Mouse (Mus musculus) c-Kit-negative CD71-positive TER-119-positive erythroid progenitor cells, embryonic 14.5 days (primary cell): ENCODE measurements at regions not wholly inside any gene's neighbourhood (a gene's known extent, or its start where the extent isn't known, plus 50 kb on each side); places are given as distances from the start of the nearest gene placed in this dataset.
A peak's percentile ranks its signal among the peaks of the same experiment; 100 is the strongest.

Source experiments
- DNase-seq: peaks from one replicate; pipeline ENCODE4 v3.0.0-alpha.2; 2013; ENCODE audit warnings: low read depth, low spot score

DNA sequence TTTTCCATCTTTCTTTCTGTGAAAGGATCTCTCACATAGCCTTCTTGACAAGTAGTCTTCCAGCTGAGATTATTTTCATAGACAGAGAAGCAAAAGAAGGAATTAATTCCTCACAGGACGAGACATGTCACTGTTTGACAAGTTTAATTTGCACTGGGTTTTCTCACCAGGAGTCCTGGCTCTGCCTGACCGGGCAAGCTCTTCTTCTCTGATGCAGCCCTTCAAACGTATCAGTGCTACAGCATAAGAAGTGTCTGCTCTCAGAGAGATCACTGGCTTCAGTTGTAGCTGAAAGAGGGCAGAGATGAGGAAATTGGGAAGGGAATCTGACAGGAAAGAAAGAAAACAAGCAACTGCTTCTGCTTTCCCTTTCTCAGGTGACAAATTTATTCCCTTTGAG, 201.8 kb upstream of the Slc39a10 start:
- no peak for DNase-seq

GRCm38 (mm10) chr1:47093289-47093947, 200.8 kb upstream of the Slc39a10 start:
- no peak for DNase-seq

DNA sequence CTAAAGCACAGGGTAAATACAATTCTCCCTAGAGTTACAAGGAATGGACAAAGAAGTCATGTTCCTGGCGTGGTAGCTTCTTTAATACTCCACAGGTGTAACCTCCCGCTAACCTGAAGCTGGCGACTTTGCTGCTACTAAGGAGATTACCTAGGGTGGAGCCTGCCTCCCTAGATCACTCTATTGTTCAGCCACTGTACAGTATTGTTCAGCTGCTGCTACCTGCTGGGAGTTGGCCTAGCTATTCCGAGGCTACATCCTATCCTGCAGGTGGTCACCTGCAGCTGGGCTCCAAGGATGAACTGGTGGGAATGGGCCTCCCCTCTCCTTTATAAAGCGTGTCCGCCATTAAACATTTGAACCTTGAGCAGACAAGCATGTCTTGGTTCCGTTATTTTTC, 183.8 kb upstream of the Slc39a10 start:
- DNase-seq, result no peak

- DNase-seq, result no peak
These were observed 165.5 kb upstream of the Slc39a10 start for GRCm38 (mm10) chr1:47058149-47058548.

- no peak for DNase-seq
These were observed 164.7 kb upstream of the Slc39a10 start for GRCm38 (mm10) chr1:47057344-47057743.

DNA sequence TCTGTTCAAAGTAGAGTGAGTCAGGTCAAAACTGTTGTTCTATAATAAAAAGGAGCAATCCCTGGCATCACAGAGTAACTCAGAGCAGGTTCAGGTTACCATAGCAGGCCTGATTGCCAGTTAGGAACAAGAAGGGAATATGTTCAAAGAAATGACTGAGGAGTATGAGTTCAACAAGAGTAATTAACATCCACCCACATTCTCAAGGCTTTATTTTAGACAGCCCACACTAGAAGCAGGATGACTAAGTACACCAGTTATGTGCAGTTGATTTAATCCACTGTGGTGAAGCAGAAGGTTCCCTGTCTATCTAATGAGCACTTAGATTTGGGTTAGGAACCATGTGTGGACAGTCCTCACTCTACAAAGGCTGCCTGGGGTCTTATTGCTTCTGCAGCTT, 158.5 kb upstream of the Slc39a10 start:
- no peak for DNase-seq

- DNase-seq, result no peak
These were observed 157.8 kb upstream of the Slc39a10 start for GRCm38 (mm10) chr1:47050492-47050891.

GRCm38 (mm10) chr1:47037576-47037975, 144.9 kb upstream of the Slc39a10 start:
- no peak for DNase-seq

DNA sequence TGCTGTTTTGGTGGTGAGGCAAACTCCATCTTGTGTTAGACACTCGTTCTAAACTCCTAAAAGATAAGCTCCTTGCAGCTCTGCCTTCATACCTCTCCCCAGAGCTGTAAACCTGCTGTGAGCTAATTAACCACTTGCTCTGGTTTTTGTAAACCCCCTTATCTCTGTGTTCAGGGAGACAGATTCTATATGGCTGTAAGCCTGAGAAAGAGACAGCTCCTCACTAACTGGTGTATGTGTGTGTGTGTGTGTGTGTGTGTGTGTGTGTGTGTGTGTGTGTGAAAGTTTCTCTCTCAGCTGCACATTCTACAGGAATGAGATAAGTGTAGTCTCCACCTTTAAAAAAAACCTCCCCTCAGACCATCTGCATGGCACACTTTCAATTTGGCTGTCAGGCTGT, 126.7 kb upstream of the Slc39a10 start:
- DNase-seq, result no peak

DNA sequence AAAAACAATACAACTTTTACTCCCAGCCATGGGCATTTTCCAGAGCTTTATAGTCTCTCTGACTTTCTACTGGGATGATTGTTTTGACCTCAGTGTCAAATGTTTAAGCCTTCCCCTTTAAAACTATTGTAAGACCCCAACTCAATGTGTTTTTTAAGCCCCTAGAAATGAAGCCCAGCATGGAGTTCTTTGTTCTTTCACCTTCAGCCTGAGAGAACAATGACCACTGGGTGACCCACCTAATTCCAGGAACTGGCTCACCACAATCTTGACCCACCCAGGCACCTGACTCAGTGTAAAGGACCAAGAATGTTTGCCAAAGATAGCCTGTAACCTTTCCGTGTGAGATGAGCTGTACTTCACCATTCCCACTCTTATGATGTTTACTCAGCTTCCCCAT, 121.9 kb upstream of the Slc39a10 start:
- no peak for DNase-seq

GRCm38 (mm10) chr1:47003746-47004145, 111.1 kb upstream of the Slc39a10 start:
- no peak for DNase-seq

DNA sequence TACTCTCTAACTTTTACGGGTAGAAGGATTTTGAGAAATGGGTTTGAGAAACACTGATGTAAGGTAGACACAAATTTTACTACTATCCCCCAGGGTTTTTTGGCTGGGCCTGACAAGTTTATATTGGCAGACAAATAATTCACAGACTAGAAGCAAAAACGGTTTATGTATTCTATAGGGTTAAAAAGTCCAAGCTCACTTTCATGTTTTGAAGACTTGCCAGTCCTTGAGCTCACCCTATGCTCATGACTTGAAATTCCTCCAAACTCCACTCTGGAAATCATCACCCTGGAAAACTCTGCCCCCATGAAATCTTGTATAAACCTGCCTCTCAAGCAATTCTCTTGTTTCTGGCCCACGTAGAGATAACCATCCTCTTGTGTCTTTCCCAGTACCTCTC, 106.7 kb upstream of the Slc39a10 start:
- no peak for DNase-seq

- DNase-seq, result no peak
These were observed 93.3 kb upstream of the Slc39a10 start for GRCm38 (mm10) chr1:46985978-46986377.

- DNase-seq, result no peak
These were observed 90.4 kb upstream of the Slc39a10 start for GRCm38 (mm10) chr1:46983093-46983492.

GRCm38 (mm10) chr1:46970470-46970869, 77.8 kb upstream of the Slc39a10 start:
- peak; percentile 0 for DNase-seq

- no peak for DNase-seq
These were observed 75.7 kb upstream of the Slc39a10 start for GRCm38 (mm10) chr1:46968361-46968760.

DNA sequence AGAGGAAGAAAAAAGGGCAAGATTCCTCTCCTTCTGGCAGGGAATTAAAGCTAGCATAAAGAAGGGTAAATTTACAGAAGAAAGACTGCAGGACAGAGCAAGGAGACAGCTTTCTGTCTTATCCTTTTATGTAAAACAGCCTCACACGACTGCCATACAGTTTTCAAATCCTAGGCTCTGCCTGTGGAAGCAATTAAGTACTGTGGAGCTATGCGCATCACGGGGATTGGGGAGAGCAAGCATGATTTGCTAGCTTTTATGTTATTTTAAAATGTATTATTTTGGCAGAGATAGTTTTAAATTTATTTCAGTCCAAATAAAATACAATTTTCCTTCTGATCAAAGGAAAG, 74.2 kb upstream of the Slc39a10 start:
- no peak for DNase-seq

DNA sequence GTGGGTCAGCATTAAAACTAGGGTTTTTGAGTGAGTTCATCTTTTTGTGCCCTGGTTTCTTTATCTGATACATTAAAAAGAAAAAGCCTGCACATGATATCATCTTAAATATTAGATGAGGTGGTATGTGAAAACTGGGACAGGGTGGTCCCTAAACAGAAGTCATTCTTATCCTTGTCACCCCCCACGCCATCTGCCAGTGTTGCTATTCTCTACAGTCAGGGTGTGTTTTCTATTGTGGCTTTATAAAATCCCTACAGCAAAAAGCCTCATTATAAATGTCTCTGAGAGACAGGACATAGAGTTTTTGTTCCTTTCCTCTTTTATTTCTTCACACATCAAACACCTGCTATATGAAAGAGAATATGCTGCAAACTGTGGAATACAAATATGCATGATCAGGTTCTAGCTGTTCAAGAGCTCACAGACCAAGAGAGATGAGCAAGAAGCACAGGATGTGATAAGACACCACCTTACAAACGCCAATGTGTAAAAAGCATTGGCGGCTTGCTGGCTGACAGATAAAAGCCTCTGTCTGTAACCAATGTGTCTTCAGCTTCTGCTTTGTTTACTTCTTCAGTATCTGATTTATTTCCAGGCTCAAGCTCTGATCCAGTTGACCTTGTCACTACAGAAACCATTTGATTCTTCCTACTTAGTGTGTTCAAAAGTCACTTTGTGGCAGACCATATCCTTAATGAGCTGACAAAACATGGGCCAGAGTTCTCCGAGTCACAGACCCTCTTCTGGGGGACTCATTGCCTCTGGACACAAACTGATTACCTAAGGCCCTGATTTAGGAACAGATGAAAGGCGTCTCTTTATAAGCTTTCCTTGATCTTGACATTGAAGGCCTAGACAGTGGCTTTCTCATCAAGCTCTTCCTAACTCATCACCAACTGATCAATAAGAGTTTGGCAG, 73.6 kb upstream of the Slc39a10 start:
- no peak for DNase-seq

DNA sequence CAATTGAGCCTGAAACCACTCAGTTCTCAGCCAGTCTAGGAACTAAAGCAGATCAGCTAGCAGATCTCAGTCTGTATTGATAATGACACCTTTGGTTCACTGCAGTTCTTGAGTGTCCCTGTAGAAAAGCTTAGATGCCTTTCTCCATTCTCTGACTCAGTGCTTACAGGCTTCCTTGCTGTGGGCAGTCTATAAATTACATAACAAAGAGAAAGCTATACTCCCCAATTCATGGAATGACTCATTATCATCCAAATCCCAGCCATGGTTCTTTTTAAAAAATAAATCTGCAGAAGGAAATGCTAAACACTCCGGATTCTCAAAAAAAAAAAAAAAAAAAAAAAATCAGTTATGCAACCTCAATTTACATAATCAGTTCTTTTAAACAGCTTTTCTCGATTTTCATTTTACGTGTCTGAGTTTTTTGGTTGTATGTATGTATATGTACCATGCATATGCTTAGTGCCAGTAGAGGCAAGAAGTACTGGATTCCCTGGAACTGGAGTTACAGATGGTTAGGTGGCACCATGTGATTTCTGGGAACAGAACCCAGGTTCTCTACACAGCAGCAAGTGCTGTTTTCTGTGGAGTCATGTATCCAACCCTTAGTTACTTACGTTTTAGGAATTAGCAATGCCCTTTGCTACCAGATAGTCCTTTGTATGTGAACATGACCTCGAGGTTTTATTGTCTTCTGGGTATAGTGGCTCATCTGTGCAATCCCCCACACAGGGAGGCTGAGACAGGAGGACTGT, 71.5 kb upstream of the Slc39a10 start:
- no peak for DNase-seq
